Mouse (Mus musculus) B cell, adult 2 months (primary cell): Measurements from ENCODE around the gene L3mbtl2.

Experiments
- DNase-seq, 2 experiments: peaks; one replicate each; pipeline ENCODE4 v3.0.0; 2022

L3mbtl2 gene

GRCm38 (mm10) chr15:81709686-81710085, 46.0 kb downstream of the L3mbtl2 start:
- no peak for DNase-seq

- no peak for DNase-seq
Observed at GRCm38 (mm10) chr15:81710801-81711200, 47.1 kb downstream of the L3mbtl2 start.

- DNase-seq: no peak
Observed at GRCm38 (mm10) chr15:81713742-81714141, 50.1 kb downstream of the L3mbtl2 start.

- no peak for DNase-seq
Observed at GRCm38 (mm10) chr15:81718336-81719138, 54.8 kb downstream of the L3mbtl2 start.

- DNase-seq: no peak
Observed at GRCm38 (mm10) chr15:81719139-81719531, 55.4 kb downstream of the L3mbtl2 start.

- DNase-seq: no peak
Observed at GRCm38 (mm10) chr15:81722361-81722760, 58.7 kb downstream of the L3mbtl2 start.

GRCm38 (mm10) chr15:81723653-81724052, 60.0 kb downstream of the L3mbtl2 start:
- DNase-seq: no peak

- no peak for DNase-seq
Observed at GRCm38 (mm10) chr15:81725965-81726364, 62.3 kb downstream of the L3mbtl2 start.

GRCm38 (mm10) chr15:81729241-81729791, 65.6 kb downstream of the L3mbtl2 start:
- peak; percentile 35 to 45 for DNase-seq

GRCm38 (mm10) chr15:81729792-81730635, 66.3 kb downstream of the L3mbtl2 start:
- peak; percentile 95 to 96 for DNase-seq

GRCm38 (mm10) chr15:81735075-81735474, 71.4 kb downstream of the L3mbtl2 start:
- no peak for DNase-seq
